Mouse (Mus musculus) left cerebral cortex, adult 18-20 months (tissue): Measurements from ENCODE around the gene Slc25a39. TPM values are rescaled to one million over a fixed set of nuclear protein-coding genes. Genes with fewer than 3 reads are reported as not detected.
"Not testable (repeated sequence)": the region's sequence is repeated elsewhere in the genome, so short reads cannot be mapped to it uniquely, and the experiment has no call there.

Experiments used
- DNase-seq, 2 experiments: peaks; one replicate each; pipeline ENCODE4 v3.0.0; 2021 to 2022; ENCODE audit warnings: low spot score in 2 of 2, mixed read lengths in 1 of 2
- total RNA-seq, 2 experiments: library from RNA; stranded (reverse); gene quantifications; 2 replicates each; pipeline ENCODE4 v1.2.3; 2021

Gene Slc25a39
- total RNA-seq, 2 experiments from 2014 or later, result 60.6 to 73.2 TPM

DNA sequence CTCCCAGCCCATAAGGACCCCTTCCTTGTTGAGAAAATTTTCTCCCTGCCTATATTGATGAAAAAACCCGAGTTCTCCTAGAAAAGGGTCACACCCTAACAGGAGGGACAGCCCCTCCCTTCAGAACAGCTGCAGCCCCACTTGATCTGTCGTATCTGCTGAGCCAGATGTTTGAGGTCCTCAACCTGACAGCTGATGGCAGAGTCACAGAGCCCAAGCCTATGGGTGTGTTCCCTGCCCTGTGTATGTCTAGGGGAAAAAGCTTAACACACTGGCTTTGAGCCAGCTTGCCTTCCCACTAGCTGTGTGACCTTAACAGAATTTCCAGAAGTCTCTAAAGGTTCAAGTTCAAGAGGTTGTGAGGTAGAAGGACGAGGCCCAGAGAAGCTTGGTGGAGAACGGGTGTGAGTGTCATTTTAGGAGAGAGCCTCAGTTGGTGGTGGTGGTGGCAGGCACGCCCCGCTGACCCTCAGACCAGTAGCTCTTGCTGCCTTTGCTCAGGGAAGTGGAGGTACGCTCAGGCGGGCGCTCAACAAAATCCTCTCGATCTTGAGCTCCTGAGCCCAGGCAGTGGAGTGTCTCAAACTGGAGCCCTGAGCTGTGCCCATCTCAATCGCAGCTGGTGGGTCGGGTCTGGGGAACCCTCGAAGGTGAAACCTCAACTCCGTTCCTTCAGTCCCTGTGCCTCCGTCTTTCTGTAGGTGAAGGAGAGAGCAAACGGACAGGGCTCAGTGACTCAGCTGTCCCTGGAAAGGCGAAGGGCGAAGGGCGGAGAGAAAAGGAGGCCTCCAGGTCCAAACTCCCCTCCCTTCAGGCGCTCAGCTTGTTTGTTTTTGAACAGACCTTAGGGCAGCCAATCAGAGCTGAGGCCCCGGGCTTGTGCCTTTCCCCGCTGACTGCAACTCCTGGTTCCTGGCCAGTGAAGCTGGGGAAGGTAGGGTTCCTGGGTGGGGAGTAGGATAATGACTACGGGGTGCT lies 32.3 kb downstream of the Slc25a39 start:
- DNase-seq, result no peak

DNA sequence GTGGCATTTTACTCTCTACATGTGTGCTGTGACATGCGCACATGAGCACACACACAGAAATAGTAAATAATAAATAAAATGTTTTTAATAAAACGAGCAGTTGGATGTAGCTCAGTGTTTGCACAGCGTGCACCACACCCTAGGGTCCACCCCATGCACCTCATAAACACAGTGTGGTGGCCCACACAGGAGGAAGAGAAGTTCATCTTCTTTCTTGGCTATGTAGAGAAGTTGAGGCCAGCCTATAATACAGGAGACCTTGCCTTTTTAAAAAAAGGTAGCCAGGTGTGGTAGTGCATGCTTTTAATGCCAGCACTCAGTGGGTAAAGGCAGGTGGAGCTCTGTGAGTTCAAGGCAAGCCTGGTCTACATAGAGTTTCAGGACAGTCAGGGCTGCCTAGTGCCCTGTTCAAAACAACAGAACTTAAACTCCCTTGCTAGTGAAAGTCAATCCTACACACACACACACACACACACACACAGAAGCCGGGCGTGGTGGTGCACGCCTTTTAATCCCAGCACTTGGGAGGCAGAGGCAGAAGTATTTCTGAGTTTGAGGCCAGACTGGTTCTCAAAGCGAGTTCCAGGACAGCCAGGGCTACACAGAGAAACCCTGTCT lies 33.5 kb downstream of the Slc25a39 start:
- no peak for DNase-seq

DNA sequence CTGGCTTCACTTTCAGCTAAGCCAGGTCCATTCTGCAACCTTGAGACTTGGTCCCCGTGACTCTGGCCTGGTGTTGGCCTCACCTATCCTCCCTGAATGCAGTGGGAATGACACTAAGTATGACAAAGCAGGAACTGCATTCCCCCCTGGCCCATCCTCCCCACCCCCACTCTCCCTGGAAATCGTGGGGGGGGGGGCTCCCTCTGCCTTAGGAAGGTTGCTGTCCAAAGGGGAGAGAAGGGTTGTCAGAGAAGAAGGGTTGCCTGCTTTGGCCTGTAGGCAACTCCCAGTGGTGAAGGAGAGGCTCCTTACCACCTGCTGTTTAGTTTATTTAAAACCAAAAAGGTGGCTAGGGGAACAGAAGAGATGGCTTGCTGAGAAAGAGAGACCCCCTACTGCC lies 34.1 kb downstream of the Slc25a39 start:
- no peak for DNase-seq

DNA sequence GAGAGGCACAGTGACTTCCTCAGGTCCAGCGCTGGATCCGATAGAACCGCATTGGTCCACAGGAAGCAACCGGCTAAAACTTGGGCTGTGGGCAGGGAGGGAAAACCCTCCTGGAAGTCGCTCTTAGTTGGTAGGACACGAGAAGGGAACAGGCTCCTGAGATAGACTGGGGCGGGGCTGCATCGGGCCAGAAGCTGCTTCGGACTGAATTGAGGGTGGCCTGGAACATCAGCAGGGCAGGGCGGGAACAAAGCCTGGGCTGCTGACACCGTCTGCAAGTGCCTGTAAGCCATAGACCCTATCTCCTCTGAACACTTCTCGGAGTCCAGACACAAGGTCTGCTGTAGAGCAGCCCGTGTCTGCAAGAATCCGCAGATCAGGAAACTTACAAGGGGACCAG lies 34.8 kb downstream of the Slc25a39 start:
- DNase-seq, result no peak

DNA sequence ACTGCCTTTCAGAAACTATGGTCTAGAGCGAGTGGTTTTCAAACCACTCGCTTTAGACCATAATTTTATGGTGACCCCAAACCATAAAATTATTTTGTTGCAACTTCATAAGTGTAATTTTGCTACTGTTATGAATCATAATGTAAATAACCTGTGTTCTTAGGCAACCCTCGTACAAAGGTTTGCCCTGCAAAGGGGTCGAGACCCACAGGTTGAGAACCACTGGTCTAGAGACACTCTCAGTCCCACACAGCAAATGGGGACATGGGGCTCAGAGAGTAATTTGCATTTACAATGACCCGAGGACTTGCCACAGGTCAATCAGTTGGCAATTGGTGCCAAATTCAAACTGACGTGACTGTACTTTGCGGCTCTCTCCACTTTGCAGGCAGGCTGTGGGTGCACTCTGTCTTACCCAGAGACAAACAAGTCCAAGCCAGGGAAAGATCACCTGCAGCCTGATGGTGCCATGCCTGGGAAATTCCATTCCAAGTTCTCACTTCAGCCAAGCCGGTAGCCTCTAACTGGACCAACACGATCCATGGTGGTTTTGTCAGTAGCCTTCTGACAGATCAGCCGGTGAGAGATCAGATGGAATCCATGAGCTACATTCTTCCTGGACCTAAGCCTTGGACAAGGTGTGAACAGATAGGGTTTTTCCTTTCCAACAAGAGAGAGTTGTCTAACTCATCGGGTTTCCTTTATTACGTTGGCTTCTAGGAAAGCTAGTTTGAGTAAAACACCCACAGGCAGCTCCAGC lies 35.6 kb downstream of the Slc25a39 start:
- no peak for DNase-seq

DNA sequence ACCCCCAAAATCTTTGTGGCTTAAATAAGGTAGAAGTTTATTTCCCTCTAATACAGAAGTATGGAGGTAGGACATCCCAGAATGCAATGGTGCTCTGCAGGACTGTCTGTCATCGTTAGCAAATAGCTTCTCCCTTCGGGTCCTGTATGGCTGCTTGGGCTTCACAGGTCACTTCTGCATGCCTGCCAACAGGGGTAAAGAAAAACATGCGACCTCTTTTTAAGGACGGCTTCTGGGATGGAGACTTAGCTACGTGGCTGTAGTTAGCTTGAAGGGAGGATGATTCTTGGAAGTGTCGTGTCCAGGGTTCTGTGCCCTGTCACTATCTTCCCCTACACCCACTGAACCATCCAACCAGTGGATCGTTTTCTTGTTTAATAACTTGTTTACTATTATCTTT lies 37.5 kb downstream of the Slc25a39 start:
- DNase-seq, result no peak

DNA sequence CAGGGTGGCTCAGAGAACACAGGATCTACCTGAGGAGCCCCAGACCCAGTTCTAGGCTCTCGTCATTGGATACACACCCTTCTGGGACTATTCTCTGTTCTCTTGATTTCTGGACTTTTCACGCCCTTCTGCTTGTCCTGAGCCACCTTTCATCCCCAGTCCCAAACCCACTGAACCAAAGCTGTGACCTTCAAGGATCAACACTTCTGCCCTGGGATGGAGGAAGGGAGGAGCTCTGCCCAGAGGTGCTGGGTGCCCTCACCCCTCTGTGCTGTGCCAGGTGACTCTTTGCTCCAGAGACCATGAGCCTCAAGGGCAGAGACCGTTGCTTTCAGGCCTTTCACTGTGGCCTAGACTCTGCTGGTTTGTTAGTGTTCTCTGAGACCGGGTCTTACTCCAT lies 38.5 kb downstream of the Slc25a39 start:
- no peak for DNase-seq

DNA sequence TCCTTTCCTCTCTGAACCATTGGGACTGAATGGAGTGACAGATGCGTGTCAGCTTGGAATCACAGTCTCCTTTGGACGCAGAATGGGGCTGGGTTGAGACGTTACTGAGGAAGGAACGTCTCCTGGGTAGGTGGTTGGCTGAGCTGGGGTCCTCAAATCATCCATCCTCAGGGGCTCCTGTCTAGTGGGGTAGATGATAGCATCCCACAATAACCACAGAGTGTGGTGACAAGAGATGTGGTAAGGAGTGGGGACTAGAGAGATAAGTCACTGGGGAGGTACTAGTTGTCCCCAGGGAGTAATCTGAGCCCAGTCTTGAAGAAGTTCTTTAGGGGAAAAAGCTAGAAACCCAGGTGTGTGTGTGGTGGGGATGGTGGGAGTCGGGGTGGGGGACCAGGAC lies 39.4 kb downstream of the Slc25a39 start:
- no peak for DNase-seq

DNA sequence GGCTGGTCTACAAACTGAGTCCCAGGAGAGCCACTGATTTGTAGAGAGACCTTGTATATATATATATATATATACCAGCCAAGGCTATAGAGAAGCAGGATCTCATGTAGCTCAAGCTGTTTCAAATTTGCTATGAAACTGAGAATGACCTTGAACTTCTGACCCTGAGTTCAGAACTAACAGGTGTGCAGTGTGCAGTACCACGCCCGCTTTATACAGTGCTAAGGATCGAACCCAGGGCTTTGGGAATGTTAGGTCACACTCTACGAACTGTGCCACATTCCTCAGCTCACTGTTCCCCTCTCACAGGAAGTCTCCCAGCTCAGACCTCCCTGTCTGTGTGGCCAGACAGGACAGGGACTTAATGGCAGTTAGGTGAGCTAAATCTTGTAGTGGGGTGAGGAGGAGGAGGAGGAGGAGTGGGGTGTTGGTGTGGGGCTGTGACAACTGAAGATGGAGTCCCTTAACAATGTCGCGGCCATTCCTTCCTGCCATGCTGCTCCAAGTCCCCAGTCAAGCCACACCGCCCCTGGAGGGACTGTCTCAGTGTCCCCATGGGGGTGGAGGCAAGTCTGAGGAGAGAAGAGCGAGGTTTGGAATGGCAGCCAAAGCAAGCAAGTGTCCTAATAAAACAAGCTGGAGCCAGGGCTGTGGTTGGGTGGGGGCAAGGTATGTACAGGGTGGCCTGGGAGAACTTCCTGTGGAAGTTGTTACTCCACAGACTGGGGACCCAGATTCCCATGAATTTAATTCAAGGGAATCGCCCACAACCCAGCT lies 40.1 kb downstream of the Slc25a39 start:
- no peak for DNase-seq

DNA sequence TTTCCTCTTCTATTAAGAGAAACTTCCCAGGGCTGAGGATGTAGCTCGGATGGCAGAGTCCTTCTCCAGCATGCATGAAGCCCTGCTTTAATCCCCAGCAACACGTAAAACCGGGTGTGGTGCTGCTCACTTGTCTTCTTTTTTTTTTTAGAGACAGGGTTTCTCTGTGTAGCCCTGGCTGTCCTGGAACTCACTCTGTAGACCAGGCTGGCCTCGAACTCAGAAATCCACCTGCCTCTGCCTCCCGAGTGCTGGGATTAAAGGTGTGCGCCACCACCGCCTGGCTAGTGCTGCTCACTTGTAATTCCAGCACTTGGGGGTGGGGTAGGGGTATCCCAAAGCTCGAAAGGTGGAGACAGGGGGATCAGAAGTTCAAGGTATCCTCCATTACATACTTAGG lies 41.6 kb downstream of the Slc25a39 start, which contains the start of gene Slc4a1:
TSS of gene Slc4a1 (minus strand) at position 101 of the 400 bp plus-strand sequence.
- DNase-seq, result not testable (repeated sequence)

DNA sequence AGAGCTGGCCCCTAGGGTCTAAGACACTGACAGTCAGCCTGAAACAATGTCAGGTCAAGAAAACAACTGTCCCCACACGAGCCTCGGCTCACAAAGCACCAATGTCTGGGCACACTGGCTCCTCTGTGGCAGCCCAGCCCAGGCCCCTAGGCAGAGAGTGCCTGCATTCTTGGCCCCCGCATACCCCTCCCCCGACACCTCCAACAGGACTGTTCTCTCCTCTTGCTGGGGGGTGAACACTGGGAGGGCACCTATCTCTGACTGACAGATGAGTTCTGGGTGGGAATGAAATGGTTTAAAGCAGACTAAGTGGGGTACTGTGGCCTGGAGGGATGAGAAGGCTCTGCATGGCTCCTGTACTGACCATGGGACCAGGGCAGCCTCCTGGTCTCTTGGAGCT lies 42.0 kb downstream of the Slc25a39 start:
- DNase-seq, result no peak

DNA sequence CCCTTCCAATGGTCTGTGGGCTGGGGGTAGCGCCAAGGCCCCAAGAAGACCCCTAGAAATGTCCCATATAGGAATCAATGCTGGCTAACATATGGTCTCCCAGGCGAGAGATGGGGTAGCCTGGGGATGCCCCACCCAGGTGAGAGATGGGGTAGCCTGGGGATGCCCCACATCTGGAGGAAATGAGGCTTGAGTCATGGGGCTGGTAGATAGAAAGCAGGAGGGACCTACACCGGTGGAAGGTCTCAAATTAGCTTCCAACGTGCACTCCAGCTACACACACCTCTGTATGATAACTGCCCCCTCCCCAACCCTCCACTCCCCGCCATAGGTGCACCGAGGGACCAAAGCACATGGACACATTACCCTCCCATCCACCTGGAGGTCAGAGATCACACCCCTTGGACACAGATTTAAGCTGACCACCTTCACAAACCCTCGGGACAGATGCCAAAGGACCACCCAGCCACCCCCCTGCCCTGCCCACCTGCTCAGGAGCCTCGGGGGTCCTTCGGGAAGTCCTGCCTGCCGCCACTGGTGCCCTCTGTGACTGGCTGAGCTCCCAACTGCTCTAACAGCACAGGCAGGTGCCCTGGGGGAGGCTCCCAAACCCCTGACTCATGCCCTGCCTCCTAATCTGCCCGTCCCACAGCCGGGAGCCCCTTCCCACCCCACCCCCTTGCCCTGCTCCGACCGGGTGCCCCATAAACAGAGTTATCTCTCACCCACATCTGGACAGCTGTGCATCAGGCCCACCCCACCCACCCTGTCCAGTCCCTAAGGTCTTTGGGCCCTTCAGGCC lies 43.0 kb downstream of the Slc25a39 start:
- DNase-seq, result no peak

DNA sequence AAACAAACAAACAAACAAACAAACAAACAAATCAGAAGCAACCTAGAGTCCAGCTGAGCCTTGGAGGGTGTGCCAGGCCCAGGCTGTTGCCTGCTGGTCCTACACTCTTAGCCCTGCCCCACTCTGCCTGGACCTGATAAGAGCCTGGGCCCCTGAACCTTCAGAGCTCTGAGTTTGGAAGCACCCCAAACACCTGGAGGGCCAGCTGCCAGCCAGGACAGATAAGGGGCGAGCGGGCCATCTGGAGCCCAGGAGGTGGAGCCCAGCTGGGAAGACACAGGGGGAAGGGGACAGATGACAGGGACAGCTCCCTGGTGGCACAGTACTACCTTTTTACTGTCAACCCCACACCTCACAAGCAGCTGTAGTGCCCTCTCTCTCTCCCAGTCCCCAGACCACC lies 44.1 kb downstream of the Slc25a39 start:
- no peak for DNase-seq

DNA sequence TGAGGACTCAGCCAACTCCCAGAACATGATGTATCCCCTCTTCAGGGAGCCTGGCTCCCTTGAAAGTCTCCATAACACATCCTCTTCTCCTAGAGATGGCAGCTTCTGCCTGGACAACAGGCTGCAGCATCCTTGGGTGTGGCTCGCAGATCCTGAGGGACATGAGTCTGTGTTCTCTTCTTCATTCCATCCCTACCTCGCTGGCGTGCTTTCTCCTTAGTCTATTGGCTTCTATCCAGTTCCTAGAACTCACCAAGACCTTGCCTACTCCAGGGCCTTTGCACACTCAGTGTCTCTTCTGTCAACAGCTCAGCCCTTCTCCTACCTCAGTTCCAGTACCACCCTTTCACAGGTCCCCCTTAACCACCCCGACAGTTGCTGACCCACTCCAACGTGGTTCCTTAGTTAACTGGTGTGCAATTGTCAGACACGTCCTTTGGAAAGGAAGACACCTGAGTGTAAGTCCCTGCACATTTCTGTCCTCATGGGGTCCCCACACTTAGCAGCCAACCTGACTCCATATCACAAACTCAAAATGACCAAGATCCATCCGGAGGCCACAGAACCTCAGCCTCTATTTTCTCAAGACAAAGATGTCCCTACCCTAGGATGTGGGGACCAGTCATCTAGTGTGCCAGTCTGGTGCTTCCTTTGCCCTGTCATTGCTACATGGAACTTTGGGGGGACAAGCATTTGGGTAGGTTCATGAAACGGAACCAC lies 45.8 kb downstream of the Slc25a39 start:
- no peak for DNase-seq

DNA sequence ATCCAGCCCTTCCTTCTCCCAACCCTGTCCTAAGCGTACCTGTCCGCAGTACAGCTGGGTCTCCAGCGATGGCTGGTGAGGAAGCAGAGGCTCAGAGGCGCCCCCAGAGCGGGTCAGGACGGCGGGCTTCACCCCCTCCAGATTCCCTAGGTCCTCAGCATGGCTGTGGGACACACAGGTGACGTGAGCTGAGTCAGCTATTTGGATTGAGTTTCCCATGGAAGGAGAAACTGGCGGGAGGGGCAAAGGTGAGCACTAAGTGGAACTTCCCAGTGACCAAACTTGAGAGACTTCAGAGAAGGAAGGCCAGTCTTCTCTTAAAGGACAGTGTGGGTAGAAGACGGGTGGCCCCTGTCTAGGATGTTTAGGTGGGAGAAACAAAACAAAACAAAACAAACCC lies 49.4 kb downstream of the Slc25a39 start:
- DNase-seq, result no peak

DNA sequence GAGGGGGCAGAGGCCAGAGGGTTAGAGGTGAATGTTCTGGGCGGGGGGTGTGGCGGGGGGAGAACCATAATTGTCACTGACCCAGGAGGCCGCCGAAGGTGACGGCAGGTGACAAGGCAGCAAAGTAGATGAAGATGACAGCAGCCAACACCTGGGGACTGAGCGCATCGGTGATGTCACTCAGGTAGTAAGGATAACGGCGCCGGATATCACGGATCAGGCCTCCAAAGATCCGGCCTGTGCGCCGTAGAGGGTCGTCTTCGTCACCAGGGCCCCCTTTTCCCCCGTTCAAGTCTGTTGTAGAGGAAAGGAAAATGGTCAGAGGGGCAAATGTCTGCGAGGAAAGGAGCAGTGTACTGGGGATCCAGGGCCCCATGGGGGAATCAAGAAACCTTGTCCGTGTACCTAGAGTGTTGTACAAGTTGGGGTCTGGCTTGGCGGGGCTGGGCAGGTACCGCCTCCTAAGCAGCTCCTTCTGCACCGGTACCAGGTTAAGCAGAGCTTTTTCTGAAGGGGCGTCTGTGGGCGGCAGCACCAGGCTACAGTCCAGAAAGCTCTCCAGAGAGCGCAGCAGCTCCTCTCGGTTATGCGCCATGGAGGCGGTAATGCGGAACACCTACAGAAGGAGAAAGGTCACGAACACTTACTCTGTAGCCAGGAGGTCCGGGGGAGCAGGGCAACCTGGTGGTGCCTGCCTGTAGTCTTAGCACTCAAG lies 51.0 kb downstream of the Slc25a39 start:
- DNase-seq, result peak; percentile 18 to 29

DNA sequence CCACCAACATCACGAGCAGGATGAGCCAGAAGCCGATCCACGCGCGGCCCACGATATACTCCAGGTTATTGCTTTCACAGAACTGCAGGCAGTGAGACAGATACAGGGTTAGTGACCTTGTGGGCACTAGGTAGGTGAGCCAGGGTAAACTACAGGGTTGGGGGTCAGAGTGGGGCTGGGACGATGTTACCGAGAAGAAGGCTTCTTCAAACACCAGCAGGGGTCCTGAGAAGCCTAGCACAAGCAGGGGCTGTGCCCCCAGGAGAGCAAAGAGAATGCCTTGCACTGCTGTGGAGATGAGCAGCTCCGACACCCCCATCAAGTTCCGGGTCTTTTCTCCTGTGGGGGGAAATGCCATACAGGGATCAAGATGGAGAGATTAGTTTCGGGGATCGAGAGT lies 51.6 kb downstream of the Slc25a39 start:
- no peak for DNase-seq

DNA sequence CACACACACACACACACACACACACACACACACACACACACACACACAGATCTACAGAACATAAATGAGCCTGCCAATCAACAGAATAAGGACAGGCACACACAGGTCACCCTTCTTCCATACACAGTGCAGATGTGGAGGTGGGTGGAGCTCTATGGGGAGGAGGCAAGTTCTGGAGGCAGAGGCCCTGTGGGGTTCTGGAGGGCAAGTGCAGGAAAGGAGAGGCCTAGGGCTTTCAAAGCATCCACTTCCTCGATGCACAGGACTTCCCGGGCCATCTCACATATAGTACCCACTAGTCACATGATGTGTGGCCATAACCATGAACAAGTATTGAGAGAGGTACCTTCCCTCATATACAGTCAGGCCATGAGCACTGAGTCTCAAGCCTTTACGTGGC lies 52.2 kb downstream of the Slc25a39 start:
- DNase-seq, result no peak

DNA sequence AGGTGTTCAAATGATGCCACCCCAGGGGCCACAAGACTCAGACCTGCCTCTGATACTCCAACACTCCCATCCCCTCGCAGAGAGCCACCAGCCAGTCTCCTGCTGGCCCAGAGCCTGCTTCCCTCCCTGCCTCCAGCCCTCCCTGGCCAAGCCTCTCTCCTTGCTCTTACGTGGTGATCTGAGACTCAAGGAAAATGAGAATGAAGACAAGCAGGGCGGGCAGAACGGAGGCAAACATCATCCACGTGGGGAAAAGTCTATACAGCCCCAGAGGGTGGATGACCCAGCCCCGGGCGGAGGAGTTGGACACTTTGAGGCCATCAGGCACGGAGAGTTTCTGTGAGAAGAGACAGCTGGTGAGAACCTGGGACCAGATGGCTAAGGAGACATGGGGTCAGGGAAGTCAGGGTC lies 54.7 kb downstream of the Slc25a39 start:
- DNase-seq, result no peak
